Mouse (Mus musculus): Measurements from ENCODE around the gene Slc6a9. TPM values are rescaled to one million over a fixed set of nuclear protein-coding genes. Genes with fewer than 3 reads are reported as not detected.
A peak's percentile ranks its signal among the peaks of the same experiment; 100 is the strongest.

The Slc6a9 gene
- polyA plus RNA-seq, 1 experiment = not detected

- TF ChIP-seq POLR2A (IDR thresholded peaks at IDR 0.05; ENCODE audit: insufficient read depth, low read depth, low read length) (no peak), CTCF (IDR thresholded peaks at IDR 0.05; ENCODE audit: insufficient read depth, low read depth, low read length) (no peak)
- 96% methylated on average over 4 of the region's 4 CpGs for WGBS
- Histone ChIP-seq H3K4me1 (ENCODE audit: control insufficient read depth, insufficient read depth, low read length) (peaks cover 10% of the 10 kb centered on the region), H3K4me3 (ENCODE audit: insufficient read depth, low read depth, low read length) (no peak overlapping the region), H3K27ac (ENCODE audit: insufficient read depth, low read depth, low read length) (no peak overlapping the region)
Observed at GRCm38 (mm10) chr4:117846261-117846660, 12.0 kb downstream of the Slc6a9 start.

GRCm38 (mm10) chr4:117847011-117847410, 12.7 kb downstream of the Slc6a9 start:
- H3K4me1 ChIP-seq (ENCODE audit: control insufficient read depth, insufficient read depth, low read length) = peaks cover 10% of the 10 kb centered on the region
- 50% methylated on average over 2 of the region's 2 CpGs for WGBS
- no peak overlapping the region for H3K27ac ChIP-seq (ENCODE audit: insufficient read depth, low read depth, low read length)
- no peak overlapping the region for H3K4me3 ChIP-seq (ENCODE audit: insufficient read depth, low read depth, low read length)
- TF ChIP-seq CTCF (IDR thresholded peaks at IDR 0.05; ENCODE audit: insufficient read depth, low read depth, low read length) (no peak), POLR2A (IDR thresholded peaks at IDR 0.05; ENCODE audit: insufficient read depth, low read depth, low read length) (no peak)

- Histone ChIP-seq H3K27ac (ENCODE audit: insufficient read depth, low read depth, low read length) (0 out of 2 replicates have a peak overlapping the region, but pooled peaks have one; percentile 8), H3K4me1 (ENCODE audit: control insufficient read depth, insufficient read depth, low read length) (peaks cover 10% of the 10 kb centered on the region), H3K4me3 (ENCODE audit: insufficient read depth, low read depth, low read length) (no peak overlapping the region)
- WGBS = 72% methylated on average over 17 of the region's 17 CpGs
- TF ChIP-seq CTCF (IDR thresholded peaks at IDR 0.05; ENCODE audit: insufficient read depth, low read depth, low read length) = no peak
- TF ChIP-seq POLR2A (IDR thresholded peaks at IDR 0.05; ENCODE audit: insufficient read depth, low read depth, low read length) = no peak
Observed at GRCm38 (mm10) chr4:117849063-117849462, 14.8 kb downstream of the Slc6a9 start.

GRCm38 (mm10) chr4:117849506-117849905, 15.2 kb downstream of the Slc6a9 start:
- no peak overlapping the region for H3K4me3 ChIP-seq (ENCODE audit: insufficient read depth, low read depth, low read length)
- 0 out of 2 replicates have a peak overlapping the region, but pooled peaks have one; percentile 8 for H3K27ac ChIP-seq (ENCODE audit: insufficient read depth, low read depth, low read length)
- WGBS = 67% methylated on average over 5 of the region's 5 CpGs
- peaks cover 10% of the 10 kb centered on the region for H3K4me1 ChIP-seq (ENCODE audit: control insufficient read depth, insufficient read depth, low read length)
- no peak for TF ChIP-seq CTCF (IDR thresholded peaks at IDR 0.05; ENCODE audit: insufficient read depth, low read depth, low read length)
- no peak for TF ChIP-seq POLR2A (IDR thresholded peaks at IDR 0.05; ENCODE audit: insufficient read depth, low read depth, low read length)

- no peak overlapping the region for H3K4me3 ChIP-seq (ENCODE audit: insufficient read depth, low read depth, low read length)
- 79% methylated on average over 7 of the region's 7 CpGs for WGBS
- TF ChIP-seq CTCF (IDR thresholded peaks at IDR 0.05; ENCODE audit: insufficient read depth, low read depth, low read length) = no peak
- no peak for TF ChIP-seq POLR2A (IDR thresholded peaks at IDR 0.05; ENCODE audit: insufficient read depth, low read depth, low read length)
- peaks cover 10% of the 10 kb centered on the region for H3K4me1 ChIP-seq (ENCODE audit: control insufficient read depth, insufficient read depth, low read length)
- H3K27ac ChIP-seq (ENCODE audit: insufficient read depth, low read depth, low read length) = no peak overlapping the region
Observed at GRCm38 (mm10) chr4:117850176-117850575, 15.9 kb downstream of the Slc6a9 start.

- H3K27ac ChIP-seq (ENCODE audit: insufficient read depth, low read depth, low read length) = no peak overlapping the region
- H3K4me3 ChIP-seq (ENCODE audit: insufficient read depth, low read depth, low read length) = no peak overlapping the region
- peaks cover 11% of the 10 kb centered on the region for H3K4me1 ChIP-seq (ENCODE audit: control insufficient read depth, insufficient read depth, low read length)
- no peak for TF ChIP-seq POLR2A (IDR thresholded peaks at IDR 0.05; ENCODE audit: insufficient read depth, low read depth, low read length)
- no peak for TF ChIP-seq CTCF (IDR thresholded peaks at IDR 0.05; ENCODE audit: insufficient read depth, low read depth, low read length)
- 80% methylated on average over 7 of the region's 7 CpGs for WGBS
Observed at GRCm38 (mm10) chr4:117850871-117851270, 16.6 kb downstream of the Slc6a9 start.

GRCm38 (mm10) chr4:117852152-117852868, 18.0 kb downstream of the Slc6a9 start:
- TF ChIP-seq POLR2A (IDR thresholded peaks at IDR 0.05; ENCODE audit: insufficient read depth, low read depth, low read length) = no peak
- no peak for TF ChIP-seq CTCF (IDR thresholded peaks at IDR 0.05; ENCODE audit: insufficient read depth, low read depth, low read length)
- H3K4me1 ChIP-seq (ENCODE audit: control insufficient read depth, insufficient read depth, low read length) = peaks cover 10% of the 10 kb centered on the region
- H3K27ac ChIP-seq (ENCODE audit: insufficient read depth, low read depth, low read length) = 0 out of 2 replicates have a peak overlapping the region, but pooled peaks have one; percentile 3
- no peak overlapping the region for H3K4me3 ChIP-seq (ENCODE audit: insufficient read depth, low read depth, low read length)
- 78% methylated on average over 10 of the region's 10 CpGs for WGBS

GRCm38 (mm10) chr4:117855146-117855545, 20.8 kb downstream of the Slc6a9 start:
- H3K4me3 ChIP-seq (ENCODE audit: insufficient read depth, low read depth, low read length) = no peak overlapping the region
- H3K27ac ChIP-seq (ENCODE audit: insufficient read depth, low read depth, low read length) = no peak overlapping the region; the same call in 1 of the 2 replicates
- WGBS = 63% methylated on average over 9 of the region's 9 CpGs
- no peak for TF ChIP-seq CTCF (IDR thresholded peaks at IDR 0.05; ENCODE audit: insufficient read depth, low read depth, low read length)
- no peak for TF ChIP-seq POLR2A (IDR thresholded peaks at IDR 0.05; ENCODE audit: insufficient read depth, low read depth, low read length)
- H3K4me1 ChIP-seq (ENCODE audit: control insufficient read depth, insufficient read depth, low read length) = peaks cover 2% of the 10 kb centered on the region

GRCm38 (mm10) chr4:117858794-117859193, 24.5 kb downstream of the Slc6a9 start:
- TF ChIP-seq CTCF (IDR thresholded peaks at IDR 0.05; ENCODE audit: insufficient read depth, low read depth, low read length) (peak; percentile 52; the same call in 1 of the 2 replicates), POLR2A (IDR thresholded peaks at IDR 0.05; ENCODE audit: insufficient read depth, low read depth, low read length) (no peak)
- 72% methylated on average over 3 of the region's 3 CpGs for WGBS
- Histone ChIP-seq H3K4me3 (ENCODE audit: insufficient read depth, low read depth, low read length) (no peak overlapping the region), H3K27ac (ENCODE audit: insufficient read depth, low read depth, low read length) (no peak overlapping the region), H3K4me1 (ENCODE audit: control insufficient read depth, insufficient read depth, low read length) (peaks cover 6% of the 10 kb centered on the region)

Data from olfactory bulb, adult 2 months (tissue).